Mouse (Mus musculus) lung, postnatal 0 days (tissue): ENCODE measurements around the gene Ntn4. TPM values are rescaled to one million over a fixed set of nuclear protein-coding genes. Genes with fewer than 3 reads are reported as not detected.
A peak's percentile ranks its signal among the peaks of the same experiment; 100 is the strongest.

ENCODE experiments used
- ATAC-seq: fragments of 200-750 bp; cut with Nextera tagmentation; 2 replicates; pipeline ENCODE4 v1.8.0; 2017; ENCODE audit warnings: moderate library complexity
- DNase-seq: peaks from one replicate; pipeline ENCODE4 v3.0.0-alpha.2; 2016; ENCODE audit warnings: low spot score
- H3K27ac ChIP-seq: fragments of 300-500 bp; sonication (generic); 2 replicates; pipeline ENCODE4 v1.5.1; 2014; ENCODE audit warnings: antibody characterized with exemption, mild to moderate bottlenecking, low read length, mixed read lengths
- H3K27me3 ChIP-seq: fragments of 300-500 bp; sonication (generic); replicated peaks from 2 replicates; pipeline ENCODE4 v1.6.1; 2014; ENCODE audit warnings: low read length, mixed read lengths; ENCODE audit not compliant: insufficient read depth
- H3K36me3 ChIP-seq: fragments of 300-500 bp; sonication (generic); 2 replicates; pipeline ENCODE4 v1.6.1; 2014; ENCODE audit warnings: low read length, mixed read lengths; ENCODE audit not compliant: insufficient read depth
- H3K4me1 ChIP-seq: fragments of 300-500 bp; sonication (generic); 2 replicates; pipeline ENCODE4 v1.6.1; 2014; ENCODE audit warnings: antibody characterized with exemption, low read depth, low read length, mixed read lengths; ENCODE audit not compliant: insufficient read depth
- H3K4me2 ChIP-seq: fragments of 300-500 bp; sonication (generic); replicated peaks from 2 replicates; pipeline ENCODE4 v1.6.1; 2014; ENCODE audit warnings: low read depth, mild to moderate bottlenecking, low read length, moderate library complexity, mixed read lengths
- H3K4me3 ChIP-seq: fragments of 300-500 bp; sonication (generic); 2 replicates; pipeline ENCODE4 v1.5.1; 2014; ENCODE audit warnings: low read depth, low read length
- H3K9ac ChIP-seq: fragments of 300-500 bp; sonication (generic); replicated peaks from 2 replicates; pipeline ENCODE4 v1.6.1; 2014; ENCODE audit warnings: low read depth, mild to moderate bottlenecking
- H3K9me3 ChIP-seq: fragments of 300-500 bp; sonication (generic); 2 replicates; pipeline ENCODE4 v1.6.1; 2016; ENCODE audit warnings: low read length, mixed read lengths
- CTCF ChIP-seq: IDR thresholded peaks from 2 replicates; pipeline ENCODE4 v1.5.1; 2016; ENCODE audit warnings: antibody characterized with exemption, mild to moderate bottlenecking
- EP300 ChIP-seq: IDR thresholded peaks from 2 replicates; pipeline ENCODE4 v1.6.1; 2016; ENCODE audit warnings: antibody characterized with exemption, mild to moderate bottlenecking, control low read depth
- WGBS: fragments of 180-500 bp; shearing (Covaris S2); extraction: QIAGEN DNeasy Blood & Tissue Kit; methylation state at CpG from one replicate; pipeline ENCODE4 v1.1.7; 2014; 5-methylcytosine and 5-hydroxymethylcytosine counted together
- polyA plus RNA-seq: library from polyadenylated mRNA; unstranded; fragments of >200 nt; fragmentation: Nextera tagmentation; extraction: Ambion mirVana; gene quantifications from 2 replicates; pipeline ENCODE4 v1.2.1, GENCODE M21; 2015

Gene Ntn4
- polyA plus RNA-seq, 1 experiment from 2014 or later: 1.4 TPM

DNA sequence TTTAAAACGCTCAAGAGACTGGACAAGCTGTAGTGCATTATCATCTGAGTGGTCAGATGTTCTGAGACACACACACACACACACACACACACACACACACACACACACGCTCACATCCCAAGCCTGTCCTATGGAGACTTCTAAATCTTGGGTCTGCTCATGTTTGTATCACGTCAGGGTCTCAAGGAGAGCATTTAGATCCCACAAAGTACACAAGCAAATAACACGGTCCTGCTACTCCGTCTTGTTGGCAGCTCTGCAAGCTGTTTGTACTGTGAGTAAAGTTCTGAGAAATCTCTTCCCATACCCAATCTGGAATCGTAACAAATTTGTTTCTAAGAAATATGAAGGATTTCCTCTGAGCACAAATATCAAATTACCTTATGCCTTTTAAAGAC, 67.6 kb downstream of the Ntn4 start:
- Histone ChIP-seq H3K9me3 (no peaks in the 10 kb centered on the region), H3K36me3 (no peaks in the 10 kb centered on the region), H3K27me3 (no peaks in the 10 kb centered on the region), H3K4me2 (no peak overlapping the region), H3K27ac (no peak overlapping the region), H3K9ac (no peak overlapping the region), H3K4me3 (no peak overlapping the region), H3K4me1 (no peaks in the 10 kb centered on the region)
- peak; percentile 80 for ATAC-seq
- peak; percentile 70 for DNase-seq
- TF ChIP-seq CTCF (no peak), EP300 (peak; percentile 60)
- WGBS: 27% methylated on average over 6 of the region's 6 CpGs

- Histone ChIP-seq H3K27ac (no peak overlapping the region), H3K9ac (no peak overlapping the region), H3K4me2 (no peak overlapping the region), H3K4me3 (no peak overlapping the region), H3K9me3 (no peaks in the 10 kb centered on the region), H3K4me1 (no peaks in the 10 kb centered on the region), H3K27me3 (no peaks in the 10 kb centered on the region), H3K36me3 (no peaks in the 10 kb centered on the region)
- ATAC-seq: peak; percentile 33; the same call in 1 of the 2 replicates
- TF ChIP-seq EP300: no peak
- no peak for TF ChIP-seq CTCF
- peak; percentile 18 for DNase-seq
- WGBS: 33% methylated on average over 5 of the region's 5 CpGs
Measured at GRCm38 (mm10) chr10:93708515-93708914, 68.0 kb downstream of the Ntn4 start.

- H3K27ac ChIP-seq: no peak overlapping the region
- H3K9ac ChIP-seq: no peak overlapping the region
- H3K4me1 ChIP-seq: no peaks in the 10 kb centered on the region
- WGBS: 78% methylated on average over 8 of the region's 8 CpGs
- H3K4me2 ChIP-seq: no peak overlapping the region
- no peaks in the 10 kb centered on the region for H3K27me3 ChIP-seq
- no peak for ATAC-seq
- no peaks in the 10 kb centered on the region for H3K36me3 ChIP-seq
- H3K9me3 ChIP-seq: no peaks in the 10 kb centered on the region
- no peak for TF ChIP-seq CTCF
- no peak for TF ChIP-seq EP300
- no peak overlapping the region for H3K4me3 ChIP-seq
- no peak for DNase-seq
Measured at GRCm38 (mm10) chr10:93709536-93709935, 69.1 kb downstream of the Ntn4 start.

DNA sequence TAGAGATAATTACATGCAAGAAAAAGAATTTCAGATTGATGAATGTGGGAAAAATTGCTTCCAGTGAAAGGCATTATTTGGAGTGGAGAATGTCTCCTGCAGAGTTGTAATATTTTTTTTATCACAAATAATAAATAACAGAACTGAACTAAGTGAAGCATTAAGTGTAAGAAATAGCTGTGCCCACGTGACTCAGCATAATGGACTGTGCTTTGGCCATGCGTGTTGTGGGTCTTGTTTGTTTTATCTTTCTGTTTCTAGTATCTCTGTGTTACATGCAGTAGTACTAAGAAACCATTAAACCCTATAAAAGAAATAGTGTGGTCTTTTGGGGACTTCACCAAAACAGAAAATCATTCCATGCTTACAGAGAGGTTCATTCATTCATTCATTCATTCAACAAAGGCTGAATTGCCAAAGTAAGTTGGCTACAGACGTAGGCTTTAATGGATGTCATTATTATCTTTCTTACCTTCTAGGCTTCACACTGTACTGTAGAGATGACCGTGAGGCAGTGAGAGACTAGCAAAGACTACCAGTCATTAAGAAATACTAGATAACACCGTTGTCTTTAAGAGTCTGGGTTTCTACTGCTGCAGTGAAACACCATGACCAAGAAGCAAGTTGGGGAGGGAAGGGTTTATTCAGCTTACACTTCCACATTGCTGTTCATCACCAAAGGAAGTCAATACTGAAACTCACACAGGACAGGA, 81.3 kb downstream of the Ntn4 start:
- Histone ChIP-seq H3K9ac (no peak overlapping the region), H3K4me3 (no peak overlapping the region), H3K27me3 (no peaks in the 10 kb centered on the region), H3K9me3 (no peaks in the 10 kb centered on the region), H3K4me2 (no peak overlapping the region), H3K36me3 (no peaks in the 10 kb centered on the region), H3K27ac (no peak overlapping the region), H3K4me1 (peaks cover 5% of the 10 kb centered on the region; the same call in 1 of the 2 replicates)
- DNase-seq (no peak), ATAC-seq (no peak)
- 78% methylated on average over 5 of the region's 5 CpGs for WGBS
- TF ChIP-seq EP300 (no peak), CTCF (no peak)

- TF ChIP-seq CTCF (no peak), EP300 (peak; percentile 64; the same call in 1 of the 2 replicates)
- no peaks in the 10 kb centered on the region for H3K9me3 ChIP-seq
- 13% methylated on average over 11 of the region's 11 CpGs for WGBS
- H3K27me3 ChIP-seq: no peaks in the 10 kb centered on the region
- peak; percentile 87 for ATAC-seq
- peak overlapping the region; percentile 40; the same call in 1 of the 2 replicates for H3K27ac ChIP-seq
- H3K4me3 ChIP-seq: no peak overlapping the region
- DNase-seq: peak; percentile 70
- peaks cover 5% of the 10 kb centered on the region; the same call in 1 of the 2 replicates for H3K4me1 ChIP-seq
- no peaks in the 10 kb centered on the region for H3K36me3 ChIP-seq
- peak overlapping the region; percentile 33; the same call in 1 of the 2 replicates for H3K4me2 ChIP-seq
- H3K9ac ChIP-seq: no peak overlapping the region
Measured at GRCm38 (mm10) chr10:93723942-93724542, 83.6 kb downstream of the Ntn4 start.

DNA sequence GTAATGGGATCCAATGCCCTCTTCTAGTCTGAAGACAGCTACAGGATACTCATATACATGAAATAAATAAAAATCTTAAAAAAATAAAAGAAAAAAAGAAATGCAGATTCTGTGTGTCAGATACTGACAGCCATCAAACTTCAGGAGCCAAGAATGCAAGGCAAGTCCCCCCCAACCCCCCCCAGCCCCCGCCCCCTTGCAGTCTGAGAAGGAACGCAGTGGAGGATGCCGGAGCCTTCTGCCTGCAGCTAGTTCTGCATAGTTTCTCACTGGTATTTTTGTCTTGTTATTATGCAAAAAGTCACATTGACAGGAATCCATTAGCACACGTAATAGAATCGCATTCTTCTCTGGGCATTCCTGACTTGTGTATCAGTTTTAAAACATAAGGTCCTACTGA, 87.7 kb downstream of the Ntn4 start:
- H3K4me1 ChIP-seq: peaks cover 5% of the 10 kb centered on the region; the same call in 1 of the 2 replicates
- no peak overlapping the region for H3K9ac ChIP-seq
- peak; percentile 36 for DNase-seq
- no peaks in the 10 kb centered on the region for H3K27me3 ChIP-seq
- TF ChIP-seq EP300: no peak
- no peak for TF ChIP-seq CTCF
- no peaks in the 10 kb centered on the region for H3K9me3 ChIP-seq
- no peak overlapping the region for H3K27ac ChIP-seq
- no peak overlapping the region for H3K4me2 ChIP-seq
- no peak for ATAC-seq
- H3K36me3 ChIP-seq: no peaks in the 10 kb centered on the region
- 50% methylated on average over 5 of the region's 5 CpGs for WGBS
- H3K4me3 ChIP-seq: no peak overlapping the region
